Mouse (Mus musculus): ENCODE data around the gene Atp6v0e. TPM values are rescaled to one million over a fixed set of nuclear protein-coding genes. Genes with fewer than 3 reads are reported as not detected.

The Atp6v0e gene
- total RNA-seq, 2 experiments from 2014 or later, result 193 to 224 TPM

- DNase-seq, result no peak
Observed at GRCm38 (mm10) chr17:26639791-26640190, 23.2 kb upstream of the Atp6v0e start.

DNA sequence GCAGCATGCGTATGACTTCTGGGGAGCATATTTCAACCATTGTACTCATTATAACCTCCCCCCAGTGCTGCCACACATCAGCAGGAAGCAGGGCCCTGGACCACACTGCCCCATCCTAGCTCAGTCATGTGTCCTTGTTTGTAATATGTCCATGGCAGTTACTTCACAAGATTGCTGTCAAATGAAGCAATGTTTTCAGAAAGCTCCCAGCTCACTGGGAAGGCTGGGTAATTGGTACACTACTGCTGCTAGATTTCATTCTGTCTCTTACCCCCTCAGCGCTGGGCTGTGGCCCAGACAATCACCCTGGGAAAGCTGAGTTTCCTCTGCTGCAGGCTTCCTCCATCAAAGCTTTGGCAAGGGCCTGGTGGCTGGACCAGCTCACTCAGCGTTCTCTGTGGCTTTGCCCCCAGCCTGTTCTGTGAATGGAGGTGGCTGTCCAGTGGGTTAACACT lies 22.7 kb upstream of the Atp6v0e start:
- peak in 1 of 2 experiments; percentile 29 for DNase-seq

GRCm38 (mm10) chr17:26643456-26643855 lies 19.6 kb upstream of the Atp6v0e start:
- DNase-seq, result no peak

DNA sequence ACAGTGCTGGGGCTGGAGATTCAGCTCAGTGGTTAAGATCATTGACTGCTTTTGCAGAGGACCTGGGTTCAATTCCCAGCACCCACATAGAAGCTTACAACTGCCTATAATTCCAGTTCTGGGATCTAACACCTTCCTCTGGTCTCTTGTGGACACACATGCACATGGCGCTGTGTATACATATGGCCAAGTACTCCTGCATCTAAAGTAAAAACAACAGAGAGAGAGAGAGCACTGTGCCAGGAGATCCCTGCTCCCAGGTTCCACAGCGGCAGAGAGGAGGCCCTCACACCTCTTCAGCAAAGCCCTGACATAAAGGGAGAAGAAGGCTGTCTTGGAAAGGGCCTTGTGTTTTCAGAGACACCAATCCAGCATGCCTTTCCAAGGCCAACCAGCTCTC lies 19.0 kb upstream of the Atp6v0e start:
- no peak for DNase-seq

DNA sequence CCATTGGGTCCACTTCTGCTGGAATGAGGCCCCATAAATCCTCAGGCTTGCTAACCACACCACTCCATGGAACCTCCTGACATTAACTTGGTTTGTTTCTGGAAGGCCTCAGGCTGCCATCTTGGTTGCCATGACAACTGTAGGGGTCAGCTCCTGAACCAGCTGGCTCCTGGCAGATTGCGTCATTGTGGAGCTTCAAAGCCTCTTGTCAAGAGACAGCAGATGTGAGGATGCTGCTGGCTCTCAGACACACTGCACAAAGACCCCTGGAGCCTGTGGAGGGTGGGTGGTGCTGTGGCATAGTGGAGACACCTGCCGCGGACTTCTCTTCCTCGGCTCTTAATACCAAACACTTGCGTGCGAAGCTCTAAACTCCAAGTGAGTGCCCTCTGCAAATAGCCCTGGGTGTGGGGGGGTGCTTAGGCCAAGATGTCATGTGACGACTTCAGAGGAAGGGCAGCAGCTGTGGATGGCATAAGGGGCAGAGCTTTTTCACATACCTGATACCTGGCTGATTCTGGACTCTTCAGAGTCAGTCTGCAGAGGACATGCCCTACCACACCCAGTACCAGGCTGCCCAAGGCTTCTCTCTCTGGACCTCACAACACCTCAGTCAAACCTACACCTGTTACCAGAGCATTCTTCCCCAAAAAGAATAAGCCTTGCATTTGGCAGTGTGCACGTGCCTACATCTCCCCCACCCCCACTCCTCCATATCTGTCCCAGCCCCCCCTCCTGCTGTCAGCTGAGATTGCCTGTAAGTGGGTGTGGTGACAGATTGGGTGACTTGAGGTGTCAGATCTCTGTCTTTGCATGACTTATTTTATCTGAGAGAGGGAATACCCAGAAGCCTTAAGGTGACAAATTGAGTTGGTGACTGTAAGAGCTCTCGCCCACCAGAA lies 18.3 kb upstream of the Atp6v0e start:
- no peak for DNase-seq

GRCm38 (mm10) chr17:26645411-26645854 lies 17.6 kb upstream of the Atp6v0e start:
- DNase-seq, result no peak

GRCm38 (mm10) chr17:26647283-26647682 lies 15.7 kb upstream of the Atp6v0e start:
- peak in 1 of 2 experiments; percentile 23 for DNase-seq

DNA sequence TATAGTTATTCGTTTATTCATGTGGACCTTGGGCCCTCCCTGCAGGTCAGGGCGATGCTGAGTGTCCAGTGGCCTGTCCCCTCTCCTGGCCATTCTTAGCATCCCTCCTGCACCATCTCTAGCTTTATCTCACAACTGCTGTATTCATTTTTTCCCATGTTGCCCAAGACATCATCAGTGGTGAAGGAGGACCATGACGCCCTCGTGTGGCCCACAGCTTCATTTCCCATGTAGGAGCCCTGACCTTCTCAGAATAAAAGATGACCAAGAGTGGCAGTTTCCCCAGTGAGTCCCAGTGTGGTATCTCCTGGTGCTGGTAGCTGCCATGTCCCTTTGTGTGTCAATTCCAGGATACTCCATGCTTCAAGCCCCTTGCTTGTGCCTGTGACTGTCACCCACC lies 13.5 kb upstream of the Atp6v0e start:
- no peak for DNase-seq

DNA sequence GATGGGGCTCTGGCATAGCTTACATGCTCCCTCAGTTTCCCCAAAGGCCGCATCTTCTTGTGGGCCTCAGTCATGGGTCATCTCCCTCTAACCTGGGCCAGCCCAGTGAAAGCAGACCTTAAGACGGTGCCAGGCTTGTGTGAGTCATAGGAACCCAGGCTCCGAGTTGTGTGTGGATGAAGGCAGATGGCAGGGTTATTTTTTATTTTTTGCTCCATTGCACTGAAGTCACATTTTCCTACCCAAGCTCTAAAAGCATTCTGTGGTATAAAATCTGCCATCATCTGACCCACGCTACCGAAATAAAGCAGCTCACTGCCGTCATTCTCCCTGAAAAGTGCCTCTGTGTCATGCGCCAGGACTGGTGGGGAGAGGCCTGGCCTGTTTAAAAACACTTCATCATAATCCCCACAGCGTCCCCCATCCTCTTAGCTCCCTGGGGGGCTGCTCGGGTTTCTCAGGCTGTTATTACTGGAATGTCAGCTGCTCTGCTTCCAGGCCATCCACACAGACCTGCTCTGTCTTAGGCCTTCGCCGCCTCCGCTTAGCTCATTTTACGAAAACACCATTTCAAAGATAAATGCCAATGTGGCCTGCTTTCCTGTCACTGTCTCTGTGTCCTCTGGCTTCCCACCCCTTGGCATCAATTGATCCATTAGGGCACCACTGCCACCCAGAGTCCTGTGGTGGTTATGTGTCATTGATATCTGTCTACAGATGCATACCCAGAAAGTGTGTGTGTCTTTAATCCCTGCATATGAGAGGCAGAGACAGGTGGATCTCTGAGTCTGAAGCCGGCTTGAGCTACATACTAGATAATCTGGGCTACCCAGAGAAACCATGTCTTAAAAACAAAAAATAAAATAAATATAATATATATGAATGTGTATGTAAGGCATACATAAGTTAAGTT lies 12.3 kb upstream of the Atp6v0e start:
- DNase-seq, result no peak

GRCm38 (mm10) chr17:26658854-26659572 lies 4.0 kb upstream of the Atp6v0e start:
- DNase-seq, result no peak

GRCm38 (mm10) chr17:26659573-26659915 lies 3.5 kb upstream of the Atp6v0e start:
- DNase-seq, result no peak

- DNase-seq, result peak; percentile 82 to 88
Observed at GRCm38 (mm10) chr17:26660192-26660912, 2.7 kb upstream of the Atp6v0e start.

DNA sequence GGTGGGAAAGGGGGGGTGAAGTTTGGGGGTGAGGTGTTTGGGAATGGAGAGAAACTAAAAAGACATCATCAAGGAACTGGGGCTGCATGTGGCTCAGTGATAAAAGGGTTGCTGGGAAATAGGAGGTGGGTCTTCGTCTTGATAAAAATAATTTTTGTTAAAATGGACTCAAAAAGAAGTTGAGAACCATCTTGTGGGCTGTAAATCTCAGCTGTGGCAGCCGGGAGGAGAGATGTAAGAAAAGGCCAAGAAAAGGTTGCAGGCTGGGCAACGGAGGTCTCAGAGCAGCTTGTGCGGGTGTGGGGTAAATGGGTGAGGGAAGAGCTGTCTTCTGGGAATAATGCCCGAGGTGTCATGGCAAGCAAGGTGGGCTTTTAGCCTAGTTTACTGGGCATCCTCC lies 827 bp upstream of the Atp6v0e start:
- no peak for DNase-seq

- no peak for DNase-seq
Observed at GRCm38 (mm10) chr17:26665600-26665999, 2.6 kb downstream of the Atp6v0e start.

- DNase-seq, result no peak
Observed at GRCm38 (mm10) chr17:26671268-26671667, 8.2 kb downstream of the Atp6v0e start.

- no peak for DNase-seq
Observed at GRCm38 (mm10) chr17:26675845-26676244, 12.8 kb downstream of the Atp6v0e start.

- DNase-seq, result peak; percentile 90 to 93
Observed at GRCm38 (mm10) chr17:26676252-26676615, 13.2 kb downstream of the Atp6v0e start.

DNA sequence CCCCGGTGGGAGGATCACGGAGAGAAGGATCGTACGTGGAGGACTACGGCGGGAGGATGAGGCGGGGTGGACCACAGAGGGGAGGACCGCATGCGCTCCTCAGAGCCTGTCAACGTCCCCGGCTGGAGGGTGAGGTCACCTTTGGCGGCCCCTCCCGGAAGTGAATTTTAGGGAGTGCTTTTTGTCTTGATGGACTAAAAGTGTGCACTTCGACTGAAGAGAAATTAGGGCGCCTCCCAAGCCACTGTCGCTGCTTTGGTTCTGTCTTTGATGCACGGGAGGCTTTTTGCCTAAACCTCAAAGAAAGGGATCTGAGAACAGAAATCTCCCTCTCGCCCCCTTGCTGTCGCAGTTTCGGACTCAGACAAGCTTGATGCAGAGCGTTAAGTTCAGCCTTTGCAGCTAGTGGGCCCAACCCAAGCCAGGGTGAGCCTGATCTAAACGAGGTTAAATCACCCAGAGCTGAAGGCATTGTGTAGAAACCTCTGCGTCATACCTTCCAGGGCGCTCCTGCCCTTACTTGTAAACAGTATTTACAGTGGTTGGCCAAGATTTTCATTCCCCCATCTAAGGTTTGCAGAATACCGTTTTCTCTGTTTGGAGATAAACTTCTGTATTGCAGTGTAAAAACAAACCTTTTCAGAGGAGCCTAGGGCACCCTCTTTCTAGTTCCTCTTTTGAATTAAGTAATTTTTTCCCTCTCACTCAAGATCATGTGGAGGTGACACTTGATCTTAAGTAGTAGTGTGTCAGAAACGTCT lies 13.8 kb downstream of the Atp6v0e start:
- DNase-seq, result peak; percentile 78 to 83

DNA sequence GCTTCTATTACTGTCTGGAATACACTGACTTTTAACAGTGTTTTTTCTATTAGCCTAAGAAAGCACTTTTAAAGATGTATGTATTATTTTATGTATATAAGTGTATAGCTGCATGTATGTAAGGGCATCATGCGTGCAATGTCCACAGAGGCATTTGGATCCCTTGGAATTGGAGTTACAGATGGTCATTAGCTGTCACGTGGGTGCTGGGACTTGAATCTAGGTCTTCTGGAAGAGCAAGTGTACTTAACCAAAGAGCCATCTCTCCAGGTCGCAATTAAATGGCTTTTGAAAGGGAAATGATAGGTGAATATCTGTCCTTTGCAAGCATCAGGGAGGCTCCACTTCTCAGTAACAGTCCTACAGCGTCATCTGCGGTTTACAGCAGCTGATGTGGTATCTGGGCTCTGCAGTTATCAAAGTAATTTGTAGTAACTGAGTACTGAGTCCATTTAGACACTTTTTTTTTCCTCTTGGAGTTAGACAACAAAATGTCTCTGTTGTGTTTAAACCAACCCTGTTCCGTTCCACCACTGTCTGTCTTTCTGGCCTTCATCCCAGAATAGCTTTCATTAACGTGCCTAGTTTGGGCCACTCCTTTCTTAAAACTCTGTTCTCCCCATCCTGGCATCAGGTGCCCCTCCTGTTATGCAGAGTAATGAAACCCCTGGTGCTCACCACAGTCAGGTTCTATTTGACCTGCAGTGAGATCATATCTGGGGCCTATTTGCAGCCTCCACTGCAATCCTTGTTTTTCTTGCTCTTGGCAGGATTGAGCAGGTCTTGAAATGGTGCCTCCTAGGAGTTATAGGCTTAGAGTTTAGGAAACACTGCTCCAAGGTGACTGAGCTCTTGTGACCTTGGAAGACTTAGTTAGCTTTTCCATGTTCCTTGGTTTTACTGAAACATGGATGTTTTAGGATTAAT lies 14.9 kb downstream of the Atp6v0e start:
- DNase-seq, result no peak

DNA sequence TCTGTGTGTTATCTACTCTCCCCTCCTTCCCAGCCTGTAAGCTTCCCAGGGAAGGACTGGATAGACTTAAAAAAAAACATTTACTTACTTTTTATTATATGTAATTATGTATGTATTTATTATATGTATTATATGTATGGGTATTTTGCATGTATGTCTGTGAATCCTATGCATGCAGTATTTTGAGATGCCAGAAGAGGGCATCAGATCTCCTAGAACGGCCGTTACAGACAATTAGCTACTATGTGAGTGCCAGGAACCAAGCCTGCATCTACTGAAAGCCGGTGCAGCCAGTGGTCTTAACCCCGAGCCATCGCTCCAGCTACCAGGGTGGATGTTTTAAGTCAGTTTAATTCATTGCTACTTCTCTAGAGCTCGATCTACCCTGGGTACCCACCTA lies 18.2 kb downstream of the Atp6v0e start:
- no peak for DNase-seq
